Mouse (Mus musculus) midbrain, embryonic 10.5 days (tissue): ENCODE data around the gene Phlpp1. TPM values are rescaled to one million over a fixed set of nuclear protein-coding genes. Genes with fewer than 3 reads are reported as not detected.

Experiments
- DNase-seq: peaks from one replicate; pipeline ENCODE4 v3.0.0-alpha.2; 2017; ENCODE audit warnings: low spot score
- H3K27ac ChIP-seq: fragments of 300-500 bp; sonication (generic); replicated peaks from 2 replicates; pipeline ENCODE4 v1.5.1; 2016; ENCODE audit warnings: mild to moderate bottlenecking
- H3K27me3 ChIP-seq: fragments of 300-500 bp; sonication (generic); 2 replicates; pipeline ENCODE4 v1.6.1; 2016; ENCODE audit warnings: low read depth, mild to moderate bottlenecking; ENCODE audit not compliant: poor library complexity, severe bottlenecking
- H3K36me3 ChIP-seq: fragments of 300-500 bp; sonication (generic); 2 replicates; pipeline ENCODE4 v1.6.1; 2016; ENCODE audit warnings: mild to moderate bottlenecking, moderate library complexity
- H3K4me1 ChIP-seq: fragments of 300-500 bp; sonication (generic); 2 replicates; pipeline ENCODE4 v1.6.1; 2016
- H3K4me3 ChIP-seq: fragments of 300-500 bp; sonication (generic); 2 replicates; pipeline ENCODE4 v1.5.1; 2016; ENCODE audit warnings: mild to moderate bottlenecking, moderate library complexity
- H3K9me3 ChIP-seq: fragments of 300-500 bp; sonication (generic); replicated peaks from 2 replicates; pipeline ENCODE4 v1.6.1; 2016; ENCODE audit warnings: mild to moderate bottlenecking
- WGBS: fragments of 180-500 bp; shearing (Covaris S2); methylation state at CpG from one replicate; pipeline ENCODE4 v1.1.7; 2016; 5-methylcytosine and 5-hydroxymethylcytosine counted together
- polyA plus RNA-seq: library from polyadenylated mRNA; unstranded; fragments of >200 nt; fragmentation: Nextera tagmentation; extraction: Ambion mirVana; gene quantifications from 2 replicates; pipeline ENCODE4 v1.2.1, GENCODE M21; 2016

Phlpp1 gene
- polyA plus RNA-seq, 1 experiment from 2014 or later = 4.8 TPM

DNA sequence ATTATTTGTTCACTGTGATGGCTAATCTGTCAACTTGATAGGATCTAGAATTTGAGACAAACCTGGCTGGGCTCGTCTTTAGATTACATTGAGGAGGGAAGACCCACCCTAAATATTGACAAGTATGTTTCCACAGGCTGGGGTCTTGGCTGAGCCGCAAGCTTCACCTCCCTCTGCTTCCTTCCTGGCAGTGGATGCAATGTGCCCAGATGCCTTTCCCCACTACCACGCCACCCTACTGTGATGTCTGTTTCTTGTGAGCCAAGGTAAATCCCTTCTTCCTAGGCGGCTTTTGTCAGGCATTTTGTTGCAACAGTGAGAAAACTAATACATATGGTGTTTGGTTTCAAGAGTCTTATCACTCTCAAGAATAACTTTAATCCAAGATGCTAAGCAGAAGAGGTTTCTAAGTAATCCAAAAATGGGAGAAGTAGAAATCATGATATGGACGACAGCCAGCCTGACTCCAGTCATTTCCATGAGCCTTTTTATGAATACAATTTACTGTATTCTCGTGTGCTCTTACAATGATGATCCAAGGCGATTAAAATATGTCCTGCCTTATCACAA lies 68.6 kb downstream of the Phlpp1 start:
- Histone ChIP-seq H3K4me1 (no peaks in the 10 kb centered on the region; the same call in 1 of the 2 replicates), H3K9me3 (0 out of 2 replicates have a peak, but pooled peaks cover 8% of the 10 kb centered on the region), H3K4me3 (no peak overlapping the region), H3K27me3 (no peaks in the 10 kb centered on the region), H3K27ac (no peak overlapping the region), H3K36me3 (peaks cover 7% of the 10 kb centered on the region)
- 76% methylated on average over 7 of the region's 7 CpGs for WGBS
- DNase-seq = no peak

DNA sequence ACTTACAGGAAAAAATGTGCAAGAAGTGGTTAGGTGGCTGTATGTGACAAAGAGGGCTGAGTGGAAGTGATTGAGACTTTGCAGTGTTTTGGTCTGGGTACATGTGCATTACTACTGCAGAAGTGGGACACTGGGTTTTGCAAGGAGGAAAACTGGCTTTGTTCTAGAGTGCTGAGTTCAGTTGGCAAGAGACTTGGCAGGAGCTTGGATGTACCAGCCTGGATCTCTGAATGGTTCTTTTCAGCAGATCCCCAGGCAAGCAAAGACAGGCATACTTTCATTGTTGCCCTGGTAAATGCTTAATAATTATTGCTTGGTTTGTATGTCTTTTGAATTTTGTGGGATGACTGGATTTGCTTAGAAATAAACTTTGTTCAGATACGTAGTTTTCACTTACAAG lies 69.5 kb downstream of the Phlpp1 start:
- Histone ChIP-seq H3K27ac (no peak overlapping the region), H3K27me3 (no peaks in the 10 kb centered on the region), H3K9me3 (0 out of 2 replicates have a peak, but pooled peaks cover 8% of the 10 kb centered on the region), H3K4me3 (no peak overlapping the region), H3K4me1 (no peaks in the 10 kb centered on the region; the same call in 1 of the 2 replicates), H3K36me3 (peaks cover 7% of the 10 kb centered on the region)
- DNase-seq = no peak
- WGBS = 86% methylated on average over 1 of the region's 1 CpGs

GRCm38 (mm10) chr1:106242129-106242528 lies 70.6 kb downstream of the Phlpp1 start:
- Histone ChIP-seq H3K4me3 (no peak overlapping the region), H3K27ac (no peak overlapping the region), H3K4me1 (no peaks in the 10 kb centered on the region; the same call in 1 of the 2 replicates), H3K9me3 (peaks cover 13% of the 10 kb centered on the region; the same call in 1 of the 2 replicates), H3K36me3 (peaks cover 8% of the 10 kb centered on the region), H3K27me3 (no peaks in the 10 kb centered on the region)
- no peak for DNase-seq
- WGBS = 75% methylated on average over 2 of the region's 2 CpGs

- H3K27ac ChIP-seq = no peak overlapping the region
- no peak for DNase-seq
- 96% methylated on average over 1 of the region's 1 CpGs for WGBS
Measured at GRCm38 (mm10) chr1:106243371-106243770, 71.8 kb downstream of the Phlpp1 start.

DNA sequence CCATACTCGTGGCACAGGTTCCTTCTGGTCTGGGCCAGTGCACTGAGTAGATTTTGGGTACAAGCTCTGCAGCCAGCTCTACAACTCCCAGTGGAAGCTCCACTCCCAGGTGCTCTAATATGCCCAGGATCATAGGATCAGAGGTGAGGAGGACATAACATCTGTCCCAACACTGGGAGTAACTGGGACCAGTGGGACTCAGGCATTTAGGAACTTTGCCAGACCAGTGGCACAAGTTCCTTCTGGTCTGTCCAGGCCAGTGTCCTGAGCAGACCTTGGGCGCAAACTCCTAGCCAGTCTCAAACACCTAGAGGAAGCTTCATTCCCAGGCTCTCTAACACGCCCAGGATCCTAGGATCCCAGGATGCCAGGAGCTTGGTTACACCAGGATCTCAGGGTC lies 72.7 kb downstream of the Phlpp1 start:
- no peaks in the 10 kb centered on the region for H3K27me3 ChIP-seq
- no peak overlapping the region for H3K27ac ChIP-seq
- H3K36me3 ChIP-seq = peaks cover 15% of the 10 kb centered on the region
- no peak for DNase-seq
- H3K4me3 ChIP-seq = no peak overlapping the region
- no peaks in the 10 kb centered on the region; the same call in 1 of the 2 replicates for H3K4me1 ChIP-seq
- WGBS = 90% methylated on average over 3 of the region's 3 CpGs
- peaks cover 20% of the 10 kb centered on the region; the same call in 1 of the 2 replicates for H3K9me3 ChIP-seq

More at GRCm38 (mm10) chr1:106243371-106243770, 71.8 kb downstream of the Phlpp1 start:
- H3K4me3 ChIP-seq = no peak overlapping the region
- peaks cover 20% of the 10 kb centered on the region; the same call in 1 of the 2 replicates for H3K9me3 ChIP-seq
- peaks cover 15% of the 10 kb centered on the region for H3K36me3 ChIP-seq
- H3K27me3 ChIP-seq = no peaks in the 10 kb centered on the region
- H3K4me1 ChIP-seq = no peaks in the 10 kb centered on the region; the same call in 1 of the 2 replicates

DNA sequence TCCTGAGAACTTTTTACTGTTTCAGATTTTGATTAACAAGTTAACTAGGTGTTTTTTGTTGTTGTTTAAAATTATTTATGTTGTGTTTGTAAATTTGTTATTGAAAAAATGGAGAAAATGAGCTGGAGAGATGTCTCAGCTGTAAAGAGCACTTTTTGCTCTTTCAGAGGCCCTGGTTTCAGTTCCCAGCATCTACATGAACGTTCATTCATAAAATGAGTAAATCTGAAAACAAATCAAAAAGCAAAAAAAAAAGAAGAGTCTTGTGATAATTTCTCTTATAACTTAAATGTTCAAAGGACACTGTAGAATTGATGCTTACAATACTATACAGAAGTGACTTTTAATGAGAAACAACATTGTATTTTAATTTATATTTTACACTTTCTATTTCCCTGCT lies 82.5 kb downstream of the Phlpp1 start:
- no peak overlapping the region for H3K27ac ChIP-seq
- WGBS = 88% methylated on average over 1 of the region's 1 CpGs
- no peak overlapping the region for H3K4me3 ChIP-seq
- peaks cover 5% of the 10 kb centered on the region; the same call in 1 of the 2 replicates for H3K9me3 ChIP-seq
- no peaks in the 10 kb centered on the region for H3K36me3 ChIP-seq
- no peak for DNase-seq
- no peaks in the 10 kb centered on the region for H3K4me1 ChIP-seq
- H3K27me3 ChIP-seq = no peaks in the 10 kb centered on the region

GRCm38 (mm10) chr1:106257176-106257575 lies 85.6 kb downstream of the Phlpp1 start:
- WGBS = 79% methylated on average over 1 of the region's 1 CpGs
- DNase-seq = no peak
- H3K36me3 ChIP-seq = no peaks in the 10 kb centered on the region

DNA sequence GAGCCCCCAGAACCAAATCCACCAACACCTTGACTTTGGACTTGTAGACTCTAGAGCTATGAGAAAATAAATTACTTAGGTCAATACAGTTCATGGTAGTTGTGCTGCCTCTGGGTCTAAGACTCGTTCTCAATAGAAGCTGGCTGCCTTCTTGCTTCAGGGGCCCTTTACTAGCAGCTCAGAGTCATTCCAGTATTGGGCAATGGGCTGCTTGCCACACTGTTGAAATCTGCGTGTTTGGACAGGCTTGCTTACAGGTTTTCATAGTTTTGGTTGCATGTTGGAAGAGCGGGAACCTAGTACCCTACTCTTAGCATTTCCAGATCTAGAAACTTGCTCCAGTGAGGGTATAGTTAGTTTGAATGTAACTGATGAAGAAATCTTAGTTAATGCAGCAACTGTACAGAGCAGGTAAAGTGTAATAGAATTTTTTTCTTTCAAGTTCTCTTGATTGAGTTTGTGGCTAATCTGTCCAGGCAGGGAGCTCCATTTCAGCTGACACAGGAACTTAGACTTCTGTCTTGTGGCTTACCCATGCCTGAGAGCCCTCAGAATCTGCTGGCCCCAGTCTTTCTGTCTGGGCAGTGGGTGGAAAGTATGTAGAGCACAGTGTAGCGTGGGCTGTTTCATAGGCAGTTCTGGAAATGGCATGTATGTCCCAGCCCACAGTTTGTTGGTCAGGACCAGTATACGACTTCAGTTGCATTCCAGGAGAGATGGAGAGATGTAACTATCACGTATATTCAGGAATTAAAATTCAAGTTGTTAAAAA lies 96.7 kb downstream of the Phlpp1 start:
- WGBS = 90% methylated on average over 6 of the region's 6 CpGs
- Histone ChIP-seq H3K9me3 (no peaks in the 10 kb centered on the region), H3K4me1 (peaks cover 20% of the 10 kb centered on the region; the same call in 1 of the 2 replicates), H3K36me3 (no peaks in the 10 kb centered on the region), H3K4me3 (no peak overlapping the region), H3K27ac (no peak overlapping the region), H3K27me3 (no peaks in the 10 kb centered on the region)
- DNase-seq = no peak

More at GRCm38 (mm10) chr1:106257176-106257575, 85.6 kb downstream of the Phlpp1 start:
- Histone ChIP-seq H3K27me3 (no peaks in the 10 kb centered on the region), H3K9me3 (0 out of 2 replicates have a peak, but pooled peaks cover 5% of the 10 kb centered on the region), H3K4me1 (no peaks in the 10 kb centered on the region), H3K4me3 (no peak overlapping the region), H3K27ac (no peak overlapping the region)

DNA sequence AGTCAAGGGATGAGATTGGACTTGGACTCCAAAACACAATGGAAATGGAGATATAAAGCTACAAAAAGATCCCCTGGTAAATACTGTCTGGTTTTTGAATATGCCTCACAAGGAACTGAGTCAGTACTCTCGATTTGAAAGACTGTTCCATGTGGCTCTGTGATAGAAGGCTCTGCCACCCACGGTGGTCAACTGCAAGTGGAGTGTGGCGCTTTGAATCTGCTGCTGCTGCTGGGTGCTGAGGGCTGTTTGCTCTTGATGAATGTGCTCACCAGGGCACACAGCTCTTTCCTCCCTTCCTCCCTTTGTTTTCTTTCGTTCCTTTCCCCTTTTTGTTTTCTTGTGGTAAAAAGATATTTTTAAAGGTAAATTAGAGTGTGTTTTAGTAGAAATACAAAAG lies 97.8 kb downstream of the Phlpp1 start:
- H3K9me3 ChIP-seq = no peaks in the 10 kb centered on the region
- H3K27me3 ChIP-seq = no peaks in the 10 kb centered on the region
- WGBS = 58% methylated on average over 4 of the region's 4 CpGs
- H3K4me3 ChIP-seq = no peak overlapping the region
- H3K36me3 ChIP-seq = no peaks in the 10 kb centered on the region
- peaks cover 30% of the 10 kb centered on the region for H3K4me1 ChIP-seq
- no peak overlapping the region for H3K27ac ChIP-seq
- no peak for DNase-seq

DNA sequence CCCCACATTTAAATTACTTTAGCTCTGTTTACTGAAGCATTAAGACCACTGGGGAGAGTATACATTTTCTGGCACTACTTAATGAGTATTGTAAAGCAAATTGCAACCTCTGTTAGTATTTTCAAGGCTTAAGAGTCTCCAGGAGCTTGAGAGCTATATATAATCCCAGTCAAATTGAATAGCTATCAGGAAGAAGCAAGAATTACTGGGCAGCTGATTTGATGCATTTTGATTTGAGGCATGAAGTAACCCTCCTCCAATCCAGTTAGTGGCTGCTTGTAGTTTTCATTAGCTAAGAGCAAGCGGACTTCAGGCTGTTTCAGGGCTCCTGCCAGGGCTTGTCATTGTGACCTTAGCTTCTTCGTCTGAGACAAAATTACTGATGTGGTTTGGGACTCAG lies 101.4 kb downstream of the Phlpp1 start:
- Histone ChIP-seq H3K4me1 (peaks cover 42% of the 10 kb centered on the region), H3K9me3 (no peaks in the 10 kb centered on the region), H3K4me3 (no peak overlapping the region), H3K36me3 (no peaks in the 10 kb centered on the region), H3K27me3 (no peaks in the 10 kb centered on the region), H3K27ac (no peak overlapping the region)
- WGBS = 65% methylated on average over 2 of the region's 2 CpGs
- DNase-seq = no peak

GRCm38 (mm10) chr1:106273801-106274200 lies 102.2 kb downstream of the Phlpp1 start:
- DNase-seq = no peak
- WGBS = 76% methylated on average over 6 of the region's 6 CpGs
- H3K4me1 ChIP-seq = peaks cover 49% of the 10 kb centered on the region
- no peaks in the 10 kb centered on the region for H3K27me3 ChIP-seq
- H3K9me3 ChIP-seq = no peaks in the 10 kb centered on the region
- no peak overlapping the region for H3K4me3 ChIP-seq
- no peak overlapping the region for H3K27ac ChIP-seq
- H3K36me3 ChIP-seq = no peaks in the 10 kb centered on the region

GRCm38 (mm10) chr1:106274561-106275001 lies 103.0 kb downstream of the Phlpp1 start:
- H3K4me1 ChIP-seq = peaks cover 50% of the 10 kb centered on the region
- no peak overlapping the region for H3K27ac ChIP-seq

DNA sequence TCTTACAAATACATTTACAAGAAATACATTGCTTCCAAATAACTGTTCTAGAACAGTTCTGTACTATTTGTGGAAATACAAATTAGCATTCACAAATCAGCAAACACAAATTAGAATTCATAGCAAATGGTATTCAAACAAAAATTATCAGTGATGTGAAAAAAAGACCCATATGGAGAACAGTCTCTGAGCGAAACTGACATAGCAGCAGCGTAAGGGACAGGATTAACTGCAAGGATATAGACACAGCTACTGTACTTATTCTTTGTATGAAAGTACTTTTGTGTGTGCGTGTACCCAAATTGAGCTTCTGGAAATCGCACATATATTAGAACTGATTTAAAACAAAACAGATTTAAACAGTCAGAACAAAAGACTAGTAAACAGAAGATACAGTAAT lies 103.6 kb downstream of the Phlpp1 start:
- Histone ChIP-seq H3K9me3 (no peaks in the 10 kb centered on the region), H3K4me3 (no peak overlapping the region), H3K27me3 (no peaks in the 10 kb centered on the region), H3K4me1 (peaks cover 55% of the 10 kb centered on the region), H3K36me3 (no peaks in the 10 kb centered on the region), H3K27ac (no peak overlapping the region)
- DNase-seq = no peak
- WGBS = 97% methylated on average over 4 of the region's 4 CpGs

More at GRCm38 (mm10) chr1:106274561-106275001, 103.0 kb downstream of the Phlpp1 start:
- Histone ChIP-seq H3K27me3 (no peaks in the 10 kb centered on the region), H3K9me3 (no peaks in the 10 kb centered on the region), H3K4me3 (no peak overlapping the region), H3K36me3 (no peaks in the 10 kb centered on the region)
- 56% methylated on average over 10 of the region's 10 CpGs for WGBS
- no peak for DNase-seq
